Mouse (Mus musculus) CH12.LX (cell line): ENCODE data around the gene Tacr2. TPM values are rescaled to one million over a fixed set of nuclear protein-coding genes. Genes with fewer than 3 reads are reported as not detected.

Experiments used
- DNase-seq: peaks from one replicate; pipeline ENCODE4 v3.0.0-alpha.2; 2013; ENCODE audit errors: extremely low read depth
- H3K27ac ChIP-seq: 2 replicates; pipeline ENCODE4 v1.5.1; 2012; ENCODE audit warnings: low read depth, mild to moderate bottlenecking, control low read depth, moderate library complexity; ENCODE audit not compliant: insufficient read depth
- H3K27me3 ChIP-seq: replicated peaks from 2 replicates; pipeline ENCODE3; 2012; ENCODE audit warnings: inconsistent platforms
- H3K36me3 ChIP-seq, 2 experiments: replicated peaks in 1 of 2; 2 replicates each; pipeline versions ENCODE3 to v1.6.1; 2012; ENCODE audit warnings: inconsistent platforms in 1 of 2, low read length in 1 of 2, mild to moderate bottlenecking in 1 of 2, mixed read lengths in 1 of 2, moderate library complexity in 1 of 2; ENCODE audit not compliant: control insufficient read depth in 1 of 2, insufficient read depth in 1 of 2
- H3K4me1 ChIP-seq, 2 experiments: 2 replicates each; pipeline ENCODE4 v1.6.1; 2012; ENCODE audit warnings: inconsistent platforms in 1 of 2, moderate library complexity in 1 of 2; ENCODE audit not compliant: insufficient read depth in 2 of 2, control insufficient read depth in 1 of 2
- H3K4me2 ChIP-seq: 2 replicates; pipeline ENCODE4 v1.6.1; 2012; ENCODE audit warnings: low read depth, mild to moderate bottlenecking, control low read depth; ENCODE audit not compliant: poor library complexity, insufficient read depth, severe bottlenecking
- H3K4me3 ChIP-seq, 3 experiments: fragments of 150-350 bp in 1 of 3; sonication (generic) in 1 of 3; replicated peaks in 1 of 3; 2 replicates each; pipeline versions ENCODE3 to v1.5.1; 2011 to 2012; ENCODE audit warnings: low read depth in 2 of 3, low read length in 2 of 3, mild to moderate bottlenecking in 2 of 3, moderate library complexity in 2 of 3, control low read depth in 1 of 3, improper control_type of control experiment in 1 of 3, inconsistent platforms in 1 of 3, mixed read lengths in 1 of 3; ENCODE audit not compliant: poor library complexity in 1 of 3
- H3K79me2 ChIP-seq: replicated peaks from 2 replicates; pipeline ENCODE4 v1.6.1; 2012; ENCODE audit warnings: mild to moderate bottlenecking, moderate library complexity; ENCODE audit not compliant: control insufficient read depth, poor library complexity, insufficient read depth, severe bottlenecking; ENCODE audit errors: extremely low read depth
- H3K9ac ChIP-seq: 2 replicates; pipeline ENCODE4 v1.6.1; 2012; ENCODE audit warnings: low read depth, mild to moderate bottlenecking, control low read depth, moderate library complexity; ENCODE audit not compliant: insufficient read depth
- H3K9me3 ChIP-seq: replicated peaks from 2 replicates; pipeline ENCODE3; 2012; ENCODE audit warnings: low read length, inconsistent platforms, mixed read lengths
- BHLHE40 ChIP-seq: IDR thresholded peaks from 2 replicates; pipeline ENCODE4 v1.6.1; 2011; ENCODE audit warnings: mild to moderate bottlenecking, low read depth, low read length, improper control_type of control experiment
- CHD1 ChIP-seq: IDR thresholded peaks from 2 replicates; pipeline ENCODE4 v1.6.1; 2012; ENCODE audit warnings: low read depth, low read length, improper control_type of control experiment, inconsistent platforms
- CHD2 ChIP-seq: IDR thresholded peaks from 2 replicates; pipeline ENCODE4 v1.6.1; 2011; ENCODE audit warnings: low read length, improper control_type of control experiment
- CTCF ChIP-seq, 2 experiments: IDR thresholded peaks in 1 of 2; conservative IDR thresholded peaks in 1 of 2; 2 replicates each; pipeline ENCODE4 v1.5.1; 2011 to 2012; ENCODE audit warnings: low read depth in 2 of 2, low read length in 2 of 2, improper control_type of control experiment in 1 of 2, inconsistent platforms in 1 of 2, mild to moderate bottlenecking in 1 of 2, moderate library complexity in 1 of 2
- E2F4 ChIP-seq: IDR thresholded peaks from 2 replicates; pipeline ENCODE4 v1.6.1; 2011; ENCODE audit warnings: low read depth, low read length, improper control_type of control experiment; ENCODE audit not compliant: insufficient replicate concordance
- ELF1 ChIP-seq: IDR thresholded peaks from 2 replicates; pipeline ENCODE4 v1.6.1; 2014; ENCODE audit warnings: low read depth, mild to moderate bottlenecking, inconsistent platforms, low read length, improper control_type of control experiment
- EP300 ChIP-seq: IDR thresholded peaks from 2 replicates; pipeline ENCODE4 v1.6.1; 2011; ENCODE audit warnings: low read length, improper control_type of control experiment
- ETS1 ChIP-seq: conservative IDR thresholded peaks from 2 replicates; pipeline ENCODE4 v1.6.1; 2012; ENCODE audit warnings: low read depth, mild to moderate bottlenecking, inconsistent platforms, low read length, improper control_type of control experiment, moderate library complexity
- GABPA ChIP-seq: IDR thresholded peaks from 2 replicates; pipeline ENCODE4 v1.6.1; 2012; ENCODE audit warnings: low read depth, low read length, improper control_type of control experiment, inconsistent platforms; ENCODE audit not compliant: insufficient replicate concordance
- JUN ChIP-seq: IDR thresholded peaks from 2 replicates; pipeline ENCODE4 v1.6.1; 2011; ENCODE audit warnings: low read depth, mild to moderate bottlenecking, low read length, improper control_type of control experiment, moderate library complexity; ENCODE audit not compliant: insufficient read depth
- KAT2A ChIP-seq: IDR thresholded peaks from 2 replicates; pipeline ENCODE4 v1.6.1; 2012; ENCODE audit warnings: low read length, improper control_type of control experiment, inconsistent platforms; ENCODE audit not compliant: insufficient replicate concordance
- MAX ChIP-seq: IDR thresholded peaks from 2 replicates; pipeline ENCODE4 v1.6.1; 2011; ENCODE audit warnings: low read length, improper control_type of control experiment
- MXI1 ChIP-seq: IDR thresholded peaks from 2 replicates; pipeline ENCODE4 v1.6.1; 2011; ENCODE audit warnings: mild to moderate bottlenecking, low read depth, low read length, improper control_type of control experiment
- MYC ChIP-seq: IDR thresholded peaks from 2 replicates; pipeline ENCODE4 v1.6.1; 2011; ENCODE audit warnings: low read depth, mild to moderate bottlenecking, improper control_type of control experiment, low read length
- NRF1 ChIP-seq: IDR thresholded peaks from 2 replicates; pipeline ENCODE4 v1.6.1; 2014; ENCODE audit warnings: low read depth, mild to moderate bottlenecking, inconsistent platforms, low read length, improper control_type of control experiment, moderate library complexity
- POLR2A ChIP-seq: IDR thresholded peaks from 2 replicates; pipeline ENCODE4 v1.6.1; 2011; ENCODE audit warnings: low read depth, mild to moderate bottlenecking, improper control_type of control experiment, low read length
- RAD21 ChIP-seq: IDR thresholded peaks from 2 replicates; pipeline ENCODE4 v1.6.1; 2011; ENCODE audit warnings: low read depth, mild to moderate bottlenecking, low read length, improper control_type of control experiment, moderate library complexity
- RCOR1 ChIP-seq: conservative IDR thresholded peaks from 2 replicates; pipeline ENCODE4 v1.6.1; 2012; ENCODE audit warnings: low read depth, mild to moderate bottlenecking, inconsistent platforms, low read length, improper control_type of control experiment
- SMC3 ChIP-seq: IDR thresholded peaks from 2 replicates; pipeline ENCODE4 v1.6.1; 2011; ENCODE audit warnings: low read depth, low read length, improper control_type of control experiment
- TCF12 ChIP-seq: IDR thresholded peaks from 2 replicates; pipeline ENCODE4 v1.6.1; 2014; ENCODE audit warnings: low read depth, mild to moderate bottlenecking, inconsistent platforms, low read length, improper control_type of control experiment
- USF2 ChIP-seq: conservative IDR thresholded peaks from 2 replicates; pipeline ENCODE4 v1.6.1; 2011; ENCODE audit warnings: low read depth, low read length, improper control_type of control experiment
- ZKSCAN1 ChIP-seq: IDR thresholded peaks from 2 replicates; pipeline ENCODE4 v1.6.1; 2012; ENCODE audit warnings: low read depth, inconsistent platforms, low read length, improper control_type of control experiment, borderline replicate concordance
- dilution Hi-C: fragments of 300-500 bp; cut with MboI; formaldehyde crosslinking; loops from 2 replicates; pipeline ENCODE4 v1.14.3; 2020; ENCODE audit warnings: low sequenced_read_pairs; ENCODE audit not compliant: extremely low pct_unique_long_range_greater_than_20kb, extremely low pct_ligation_motif_present
- in situ Hi-C: fragments of 300-500 bp; cut with MboI; formaldehyde crosslinking; loops from 3 replicates; pipeline ENCODE4 v1.14.3; 2019; ENCODE audit warnings: low sequenced_read_pairs, low pct_ligation_motif_present, low pct_unique_long_range_greater_than_20kb, mixed read lengths
- polyA plus RNA-seq: library from polyadenylated mRNA; unstranded; fragments of >175 nt; gene quantifications from 2 replicates; pipeline ENCODE4 v1.2.1, GENCODE M21; 2012; ENCODE audit warnings: low read depth; ENCODE audit not compliant: insufficient read length
- total RNA-seq, 2 experiments: library from RNA; depleted of rRNA; stranded (reverse); fragments of 300-350 nt in 1 of 2; fragments of >200 nt in 1 of 2; gene quantifications; 2 replicates each; pipeline ENCODE4 v1.2.3; 2012 to 2014

Gene Tacr2
- total and polyA plus RNA-seq, 3 experiments = 0.04 to 0.24 (median 0.13) TPM

- TF ChIP-seq TCF12 (no peak), ELF1 (no peak), CHD2 (no peak), RAD21 (no peak), JUN (no peak), ETS1 (no peak), BHLHE40 (no peak), EP300 (no peak), POLR2A (no peak), MAX (no peak), CHD1 (no peak), MXI1 (no peak), GABPA (no peak), ZKSCAN1 (no peak), SMC3 (no peak), NRF1 (no peak), USF2 (no peak), E2F4 (no peak), MYC (no peak)
- H3K4me1 ChIP-seq = no peaks in the 10 kb centered on the region
- no peak overlapping the region for H3K4me2 ChIP-seq
- no peak for DNase-seq
- dilution Hi-C loops (no loop called here), in situ Hi-C loops (no loop called here)
- no peaks in the 10 kb centered on the region for H3K79me2 ChIP-seq
- H3K9me3 ChIP-seq = no peaks in the 10 kb centered on the region
- H3K27me3 ChIP-seq = peaks cover 57% of the 10 kb centered on the region
- no peak overlapping the region for H3K4me3 ChIP-seq
- H3K27ac ChIP-seq = no peak overlapping the region
- H3K9ac ChIP-seq = no peak overlapping the region
- H3K36me3 ChIP-seq = no peaks in the 10 kb centered on the region
Observed at GRCm38 (mm10) chr10:62220732-62221514, 31.3 kb upstream of the Tacr2 start.

GRCm38 (mm10) chr10:62221647-62222046, 30.6 kb upstream of the Tacr2 start:
- Histone ChIP-seq H3K4me3 (no peak overlapping the region), H3K27me3 (peaks cover 60% of the 10 kb centered on the region), H3K4me2 (no peak overlapping the region), H3K4me1 (no peaks in the 10 kb centered on the region), H3K9me3 (no peaks in the 10 kb centered on the region), H3K79me2 (no peaks in the 10 kb centered on the region), H3K9ac (no peak overlapping the region), H3K36me3 (no peaks in the 10 kb centered on the region), H3K27ac (no peak overlapping the region)
- TF ChIP-seq RCOR1 (no peak), CTCF (conservative IDR thresholded peaks at IDR 0.05 in 1 of 2, IDR thresholded peaks at IDR 0.05 in 1 of 2; ENCODE audit: low read depth in 2 of 2, low read length in 2 of 2) (no peak), GABPA (no peak), JUN (no peak), E2F4 (no peak), KAT2A (no peak)
- DNase-seq = no peak
- in situ Hi-C loops (no loop called here), dilution Hi-C loops (no loop called here)
